In genomic region chr1:57377376-57378341, GRCm38 (mm10) we compare ENCODE assay signal across 8 mouse cellular contexts. TPM values are rescaled to one million over a fixed set of nuclear protein-coding genes. Genes with fewer than 3 reads are reported as not detected.
DNase-seq lines count a peak whose midpoint lies in the region; ATAC-seq and TF ChIP-seq lines count a peak whose summit lies in the region.

Gene 1700066M21Rik, plus strand, starts transcription at chr1:57377620.

- intact Hi-C loops in heart, postnatal 14 days (cut with DNase I) = no loop called here

- H3K9me3 ChIP-seq in E14TG2a.4 (ENCODE audit: low read length) = 0 out of 2 replicates have a peak, but pooled peaks cover 3% of the 10 kb centered on the region
- H3K9me3 ChIP-seq in forebrain, embryonic 13.5 days (replicated peaks) = no peaks in the 10 kb centered on the region
- no peaks in the 10 kb centered on the region for H3K9me3 ChIP-seq in neural tube, embryonic 15.5 days (replicated peaks)

- H3K4me1 ChIP-seq in E14TG2a.4 (replicated peaks; ENCODE audit: low read depth, low read length) = peaks cover 27% of the 10 kb centered on the region
- H3K4me1 ChIP-seq in forebrain, embryonic 13.5 days = peaks cover 22% of the 10 kb centered on the region
- H3K4me1 ChIP-seq in neural tube, embryonic 15.5 days = peaks cover 24% of the 10 kb centered on the region

- peak; percentile 97 for ATAC-seq in forebrain, embryonic 13.5 days
- peak; percentile 99 for ATAC-seq in neural tube, embryonic 15.5 days (ENCODE audit: low FRiP score)

- under 1% methylated on average over 74 of the region's 81 CpGs for WGBS in forebrain, embryonic 13.5 days
- WGBS in neural tube, embryonic 15.5 days = under 1% methylated on average over 80 of the region's 81 CpGs

- no peak for TF ChIP-seq CTCF in E14TG2a.4 (conservative IDR thresholded peaks at IDR 0.05; ENCODE audit: low read length)

- no peaks in the 10 kb centered on the region for H3K27me3 ChIP-seq in E14TG2a.4 (ENCODE audit: insufficient read depth, low read length)
- no peaks in the 10 kb centered on the region for H3K27me3 ChIP-seq in forebrain, embryonic 13.5 days
- H3K27me3 ChIP-seq in neural tube, embryonic 15.5 days (replicated peaks) = no peaks in the 10 kb centered on the region

- peaks cover 26% of the 10 kb centered on the region for H3K36me3 ChIP-seq in E14TG2a.4 (ENCODE audit: insufficient read depth, low read length)
- H3K36me3 ChIP-seq in forebrain, embryonic 13.5 days (ENCODE audit: poor library complexity, severe bottlenecking) = no peaks in the 10 kb centered on the region; the same call in 1 of the 2 replicates
- H3K36me3 ChIP-seq in neural tube, embryonic 15.5 days = no peaks in the 10 kb centered on the region

- peak within 1 kb of the TSS; percentile 89 for H3K4me2 ChIP-seq in forebrain, embryonic 13.5 days
- peak within 1 kb of the TSS; percentile 67 for H3K4me2 ChIP-seq in neural tube, embryonic 15.5 days

- H3K4me3 ChIP-seq in E14TG2a.4 (replicated peaks; ENCODE audit: low read length) = peak within 1 kb of the TSS; percentile 96
- peak within 1 kb of the TSS; percentile 67 for H3K4me3 ChIP-seq in forebrain, embryonic 13.5 days
- peak within 1 kb of the TSS; percentile 88 for H3K4me3 ChIP-seq in neural tube, embryonic 15.5 days (replicated peaks)

- DNase-seq in c-Kit-positive CD71-positive TER-119-positive erythroid progenitor cells, embryonic 14.5 days (ENCODE audit: low spot score) = peak; percentile 88
- peak; percentile 96 to 98 for DNase-seq in heart, postnatal 14 days
- peak; percentile 94 for DNase-seq in layer of hippocampus, adult 11-12 months (ENCODE audit: low spot score)
- peak; percentile 94 to 95 for DNase-seq in lung, adult 18-20 months
- peak; percentile 93 for DNase-seq in testis, postnatal 14 days (ENCODE audit: low spot score)

- H3K27ac ChIP-seq in forebrain, embryonic 13.5 days = peak within 1 kb of the TSS; percentile 82
- peak within 1 kb of the TSS; percentile 93 for H3K27ac ChIP-seq in neural tube, embryonic 15.5 days (replicated peaks)

- peak within 1 kb of the TSS; percentile 91 for H3K9ac ChIP-seq in forebrain, embryonic 13.5 days
- peak within 1 kb of the TSS; percentile 92 for H3K9ac ChIP-seq in neural tube, embryonic 15.5 days (replicated peaks)

RNA-seq across cellular contexts. Expression of gene 1700066M21Rik, which starts in this region (rescaled TPM):
- 21.0 and 22.3 TPM in 2 replicates for polyA plus RNA-seq in forebrain, embryonic 13.5 days (2015; fragmentation: Nextera tagmentation; extraction: Ambion mirVana)
- total RNA-seq in heart, postnatal 14 days (2021) = 1 to 10 TPM; 3.0 to 3.1 TPM
- 18.6 and 21.8 TPM in 2 replicates for polyA plus RNA-seq in neural tube, embryonic 15.5 days (2015; fragmentation: Nextera tagmentation; extraction: Ambion mirVana)

Comparison
In these comparisons a context has a peak if more than half of its experiments do, and no peak if none do; other contexts are left out.
1. Peak in every context shown above with its lines: DNase-seq, ATAC-seq, H3K4me3 ChIP-seq and H3K27ac ChIP-seq.